37 mouse cellular contexts compared by ENCODE assay signal in the genomic region with DNA sequence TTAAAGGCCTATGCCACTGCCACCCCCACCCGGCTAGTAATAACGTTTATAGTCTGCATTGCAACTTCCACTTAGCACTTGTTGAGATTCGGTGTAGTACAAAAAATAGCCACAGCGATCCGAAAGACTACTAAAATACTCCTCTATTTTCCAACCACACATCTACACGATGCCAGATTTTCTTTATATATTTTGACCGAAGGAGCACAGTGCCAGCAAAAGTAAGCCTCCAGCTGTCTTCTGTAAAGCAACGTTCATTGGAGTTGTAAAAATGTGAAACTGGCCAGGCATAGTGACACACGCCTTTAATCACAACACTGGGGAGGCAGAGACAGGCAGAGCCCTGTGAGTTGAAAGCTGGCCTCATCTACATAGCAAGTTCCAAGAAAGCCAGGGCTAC. TPM values are rescaled to one million over a fixed set of nuclear protein-coding genes. Genes with fewer than 3 reads are reported as not detected.
"Had no signal": no experiment of that assay in that cellular context is flagged by ENCODE, and none has a peak within 500 bp of the region (broad histone marks: within the 10 kb centered on the region; RNA-seq: fewer than 3 reads in every experiment).

No protein-coding gene starts in this region.

- H3K9ac ChIP-seq: heart, embryonic 12.5 days; hindbrain, embryonic 12.5 days; hindbrain, embryonic 14.5 days; intestine, embryonic 15.5 days; limb, embryonic 12.5 days; liver, embryonic 13.5 days had no signal

- H3K4me3 ChIP-seq: gastrocnemius, adult 2 months; heart, embryonic 10.5 days; heart, embryonic 12.5 days; hindbrain, embryonic 10.5 days; hindbrain, embryonic 12.5 days; intestine, embryonic 15.5 days; layer of hippocampus, adult 2 months; limb, embryonic 10.5 days; limb, embryonic 12.5 days; liver, embryonic 13.5 days had no signal

- H3K36me3 ChIP-seq: heart, embryonic 10.5 days; heart, embryonic 12.5 days; hindbrain, embryonic 10.5 days; hindbrain, embryonic 12.5 days; intestine, embryonic 15.5 days; limb, embryonic 10.5 days; limb, embryonic 12.5 days; liver, embryonic 13.5 days had no signal

- H3K9me3 ChIP-seq: heart, embryonic 10.5 days; heart, embryonic 12.5 days; hindbrain, embryonic 10.5 days; hindbrain, embryonic 12.5 days; intestine, embryonic 15.5 days; limb, embryonic 10.5 days; limb, embryonic 12.5 days; liver, embryonic 13.5 days had no signal

- H3K27ac ChIP-seq: gastrocnemius, adult 2 months; heart, embryonic 10.5 days; hindbrain, embryonic 10.5 days; hindbrain, embryonic 12.5 days; hindbrain, embryonic 14.5 days; intestine, embryonic 15.5 days; layer of hippocampus, adult 2 months; limb, embryonic 10.5 days; limb, embryonic 12.5 days; liver, embryonic 13.5 days had no signal

- DNase-seq: gastrocnemius, adult 2 months; gastrocnemius, postnatal 10 days; gastrocnemius, postnatal 25 days; heart, postnatal 10 days; heart, postnatal 4 days; kidney, adult 18-20 months; kidney, adult 8-10 months; kidney, postnatal 10 days; kidney, postnatal 4 days; liver; liver, embryonic 13.5 days had no signal

- ATAC-seq: hindbrain, embryonic 16.5 days; inflammation-experienced regulatory T-cells, adult 6 months; intestine, embryonic 15.5 days; intestine, postnatal 0 days had no signal

- H3K4me2 ChIP-seq: heart, embryonic 12.5 days; hindbrain, embryonic 12.5 days; hindbrain, embryonic 14.5 days; intestine, embryonic 15.5 days; limb, embryonic 12.5 days; liver, embryonic 11.5 days; liver, embryonic 13.5 days had no signal

RNA-seq across cellular contexts. Expression of a gene that starts 31.4 kb away (rescaled TPM):
- total RNA-seq: gastrocnemius, adult 2 months; gastrocnemius, postnatal 10 days; gastrocnemius, postnatal 25 days; gastrocnemius, postnatal 4 days; granulocyte monocyte progenitor cell, adult 5-6 weeks; heart, adult 8-10 months; heart, postnatal 10 days; heart, postnatal 25 days; heart, postnatal 4 days; layer of hippocampus, adult 2 months; layer of hippocampus, postnatal 10 days; layer of hippocampus, postnatal 25 days; left cerebral cortex, adult 8-10 months; left cerebral cortex, postnatal 14 days; left cerebral cortex, postnatal 36 days had no signal
- polyA plus RNA-seq: heart, embryonic 10.5 days; heart, embryonic 12.5 days; heart, embryonic 14.5 days; hindbrain, embryonic 10.5 days; hindbrain, embryonic 12.5 days; hindbrain, embryonic 14.5 days; hindbrain, embryonic 16.5 days; inflammation-experienced regulatory T-cells, adult 6 months; kidney, embryonic 14.5 days; kidney, embryonic 16.5 days; limb, embryonic 10.5 days; limb, embryonic 12.5 days; limb, embryonic 14.5 days; liver, embryonic 11.5 days; liver, embryonic 13.5 days had no signal

RNA-seq across cellular contexts. Expression of a gene that starts 37.4 kb away (rescaled TPM):
- total RNA-seq: gastrocnemius, postnatal 25 days had no signal
- polyA plus RNA-seq: hindbrain, embryonic 10.5 days; hindbrain, embryonic 12.5 days; hindbrain, embryonic 14.5 days; inflammation-experienced regulatory T-cells, adult 6 months; limb, embryonic 10.5 days; limb, embryonic 12.5 days; liver, embryonic 11.5 days; liver, embryonic 13.5 days had no signal
